Mouse (Mus musculus) brain, adult 10 weeks (tissue): ENCODE results near the gene Oog4. TPM values are rescaled to one million over a fixed set of nuclear protein-coding genes. Genes with fewer than 3 reads are reported as not detected.

ENCODE experiments used
- polyA plus RNA-seq: library from polyadenylated mRNA; stranded (reverse); fragments of 350-450 nt; fragmentation: Illumina TruSeq; extraction: RNeasy Lipid Tissue Mini Kit (QIAGEN cat#74804); gene quantifications from one replicate; pipeline ENCODE4 v1.2.3, GENCODE M21; 2015; ENCODE audit warnings: low read depth, low replicate concordance

The Oog4 gene
- not detected for polyA plus RNA-seq

GRCm38 (mm10) chr4:143450224-143450623 is at the start of gene Oog4:
Gene Oog4 (minus strand): TSS chr4:143450324.

GRCm38 (mm10) chr4:143412219-143413092 is 37.7 kb downstream of the Oog4 start, which contains the start of gene Pramef8:
Gene Pramef8 (plus strand): TSS chr4:143412426.

GRCm38 (mm10) chr4:143394181-143394580 is 55.9 kb downstream of the Oog4 start, which contains the start of gene Pramel1:
Gene Pramel1 (plus strand): TSS chr4:143394428.

Other genes starting within 250 kb of the Oog4 start
- gene Prdm2, start 237.3 kb downstream of the Oog4 start, polyA plus RNA-seq = 20.4 TPM
- gene Pdpn, start 150.8 kb downstream of the Oog4 start, polyA plus RNA-seq = 15.5 TPM
- 3.2 TPM for gene Lrrc38, start 100.6 kb downstream of the Oog4 start, polyA plus RNA-seq
- gene Pramel1, start 55.9 kb downstream of the Oog4 start, polyA plus RNA-seq = not detected
- gene Pramef8, start 37.9 kb downstream of the Oog4 start, polyA plus RNA-seq = 13.8 TPM
- not detected for gene Gm13043, start 61.0 kb upstream of the Oog4 start, polyA plus RNA-seq
- not detected for gene Gm13040, start 85.6 kb upstream of the Oog4 start, polyA plus RNA-seq
- gene BC080695, start 101.4 kb upstream of the Oog4 start, polyA plus RNA-seq = not detected
- not detected for gene Gm13057, start 101.4 kb upstream of the Oog4 start, polyA plus RNA-seq
- gene Gm13083, start 164.7 kb upstream of the Oog4 start, polyA plus RNA-seq = not detected
- not detected for gene Gm13088, start 206.9 kb upstream of the Oog4 start, polyA plus RNA-seq